ENCODE assay signal across 14 mouse cellular contexts in genomic region chr11:117865988-117866387, GRCm38 (mm10). TPM values are rescaled to one million over a fixed set of nuclear protein-coding genes. Genes with fewer than 3 reads are reported as not detected.
DNase-seq lines count a peak whose midpoint lies in the region; ATAC-seq lines count a peak whose summit lies in the region.
"Had no signal": no experiment of that assay in that cellular context is flagged by ENCODE, and none has a peak within 500 bp of the region (broad histone marks: within the 10 kb centered on the region; RNA-seq: fewer than 3 reads in every experiment).

No protein-coding gene starts in this region.

- no peak overlapping the region for H3K9ac ChIP-seq in hindbrain, embryonic 16.5 days (ENCODE audit: low read depth, low read length)
- H3K9ac ChIP-seq in midbrain, embryonic 11.5 days (ENCODE audit: low read length): peak overlapping the region; percentile 24; the same call in 1 of the 2 replicates
- H3K9ac ChIP-seq: limb, embryonic 12.5 days had no signal

- no peaks in the 10 kb centered on the region for H3K36me3 ChIP-seq in embryonic facial prominence, embryonic 10.5 days (replicated peaks)
- H3K36me3 ChIP-seq in hindbrain, embryonic 16.5 days (ENCODE audit: control insufficient read depth, insufficient read depth, low read length): no peaks in the 10 kb centered on the region
- no peaks in the 10 kb centered on the region for H3K36me3 ChIP-seq in midbrain, embryonic 11.5 days (ENCODE audit: control insufficient read depth, insufficient read depth, low read length)
- H3K36me3 ChIP-seq: limb, embryonic 12.5 days had no signal

- peaks cover 50% of the 10 kb centered on the region for H3K4me1 ChIP-seq in embryonic facial prominence, embryonic 10.5 days
- H3K4me1 ChIP-seq in hindbrain, embryonic 16.5 days (ENCODE audit: control insufficient read depth, insufficient read depth, low read depth, low read length): peaks cover 9% of the 10 kb centered on the region
- peaks cover 25% of the 10 kb centered on the region for H3K4me1 ChIP-seq in midbrain, embryonic 11.5 days (ENCODE audit: control insufficient read depth, insufficient read depth, low read length)

- peak; percentile 47 for DNase-seq in MN1 (ENCODE audit: low spot score)
- DNase-seq in embryonic facial prominence, embryonic 10.5 days (ENCODE audit: low spot score): no peak
- DNase-seq in midbrain, embryonic 11.5 days (ENCODE audit: low spot score, missing footprints): no peak
- no peak for DNase-seq in frontal cortex, postnatal 25 days (ENCODE audit: low spot score in 2 of 2)
- no peak for DNase-seq in gastrocnemius, adult 8-10 months (ENCODE audit: low spot score in 2 of 2)
- no peak for DNase-seq in testis, postnatal 14 days (ENCODE audit: low spot score)
- DNase-seq: thymus, postnatal 25 days had no signal

- 0 out of 2 replicates have a peak overlapping the region, but pooled peaks have one; percentile 0 for H3K4me3 ChIP-seq in embryonic facial prominence, embryonic 10.5 days
- H3K4me3 ChIP-seq in hindbrain, embryonic 16.5 days (ENCODE audit: low read length): no peak overlapping the region
- no peak overlapping the region for H3K4me3 ChIP-seq in midbrain, embryonic 11.5 days (ENCODE audit: low read depth, low read length)
- H3K4me3 ChIP-seq: erythroblast, embryonic 14.5 days; limb, embryonic 12.5 days had no signal

- peaks cover 52% of the 10 kb centered on the region for H3K27me3 ChIP-seq in embryonic facial prominence, embryonic 10.5 days (replicated peaks; ENCODE audit: low read depth, poor library complexity, severe bottlenecking)
- peaks cover 3% of the 10 kb centered on the region; the same call in 1 of the 2 replicates for H3K27me3 ChIP-seq in hindbrain, embryonic 16.5 days (replicated peaks; ENCODE audit: control insufficient read depth, insufficient read depth, low read length)
- H3K27me3 ChIP-seq in midbrain, embryonic 11.5 days (ENCODE audit: control insufficient read depth, insufficient read depth, low read length): peaks cover 8% of the 10 kb centered on the region

- H3K27ac ChIP-seq in embryonic facial prominence, embryonic 10.5 days (replicated peaks): peak overlapping the region; percentile 57
- no peak overlapping the region for H3K27ac ChIP-seq in hindbrain, embryonic 16.5 days (ENCODE audit: low read depth, low read length)
- peak overlapping the region; percentile 51; the same call in 1 of the 2 replicates for H3K27ac ChIP-seq in midbrain, embryonic 11.5 days (ENCODE audit: low read depth, low read length)
- H3K27ac ChIP-seq: limb, embryonic 12.5 days had no signal

- no peak overlapping the region for H3K4me2 ChIP-seq in hindbrain, embryonic 16.5 days (ENCODE audit: low read length)
- 0 out of 2 replicates have a peak overlapping the region, but pooled peaks have one; percentile 10 for H3K4me2 ChIP-seq in midbrain, embryonic 11.5 days
- H3K4me2 ChIP-seq: heart, embryonic 11.5 days; limb, embryonic 12.5 days had no signal

- ATAC-seq in hindbrain, embryonic 16.5 days: 0 out of 2 replicates have a peak, but pooled peaks have one; percentile 18
- ATAC-seq in midbrain, embryonic 11.5 days (ENCODE audit: low FRiP score): peak; percentile 30; the same call in 1 of the 2 replicates
- ATAC-seq in monocyte, adult 5-6 weeks (replicated peaks; ENCODE audit: insufficient number of reproducible peaks, low FRiP score, low TSS enrichment, poor library complexity, severe bottlenecking): no peak
- ATAC-seq: activated CD4-positive, CD25-positive, alpha-beta regulatory T cell, adult 4 months had no signal

- no peaks in the 10 kb centered on the region for H3K9me3 ChIP-seq in embryonic facial prominence, embryonic 10.5 days
- no peaks in the 10 kb centered on the region for H3K9me3 ChIP-seq in hindbrain, embryonic 16.5 days (ENCODE audit: control insufficient read depth, low read length)
- no peaks in the 10 kb centered on the region for H3K9me3 ChIP-seq in midbrain, embryonic 11.5 days (ENCODE audit: control insufficient read depth, low read length)
- H3K9me3 ChIP-seq: limb, embryonic 12.5 days had no signal

- 27% methylated on average over 6 of the region's 6 CpGs for WGBS in embryonic facial prominence, embryonic 10.5 days
- 9% methylated on average over 6 of the region's 6 CpGs for WGBS in hindbrain, embryonic 16.5 days
- WGBS in midbrain, embryonic 11.5 days: 11% methylated on average over 6 of the region's 6 CpGs

RNA-seq across cellular contexts. Expression of gene Tmem235, which starts 5.4 kb away (rescaled TPM):
- polyA plus RNA-seq in embryonic facial prominence, embryonic 10.5 days (2016; fragmentation: Nextera tagmentation; extraction: Ambion mirVana): 0.10 TPM in 1 of 2 replicates, not detected in the other
- polyA plus RNA-seq in hindbrain, embryonic 16.5 days (2015; fragmentation: Nextera tagmentation; extraction: Ambion mirVana): 0.08 TPM in 1 of 2 replicates, not detected in the other
- polyA plus RNA-seq in midbrain, embryonic 11.5 days (2014; fragmentation: Nextera tagmentation; extraction: Ambion mirVana): not detected in 2 replicates
- not detected in 3 replicates for total RNA-seq in monocyte, adult 5-6 weeks (2017)
- total RNA-seq in gastrocnemius, adult 8-10 months (2022): not detected
- polyA plus RNA-seq: activated CD4-positive, CD25-positive, alpha-beta regulatory T cell, adult 4 months; erythroblast, embryonic 14.5 days; heart, embryonic 11.5 days; limb, embryonic 12.5 days; lung, embryonic 16.5 days had no signal

RNA-seq across cellular contexts. Expression of gene Tha1, which starts 7.3 kb away (rescaled TPM):
- 2.5 and 3.1 TPM in 2 replicates for polyA plus RNA-seq in embryonic facial prominence, embryonic 10.5 days (2016; fragmentation: Nextera tagmentation; extraction: Ambion mirVana)
- 4.5 and 5.5 TPM in 2 replicates for polyA plus RNA-seq in hindbrain, embryonic 16.5 days (2015; fragmentation: Nextera tagmentation; extraction: Ambion mirVana)
- 1.7 and 2.4 TPM in 2 replicates for polyA plus RNA-seq in midbrain, embryonic 11.5 days (2014; fragmentation: Nextera tagmentation; extraction: Ambion mirVana)
- total RNA-seq in monocyte, adult 5-6 weeks (2017): 1.6 to 6.4 TPM (median 1.9 TPM) in 3 replicates
- 1 to 10 TPM; 2.7 to 3.8 (median 3.4) TPM for total RNA-seq in gastrocnemius, adult 8-10 months (2022)

RNA-seq across cellular contexts. Expression of gene Birc5, which starts 16.9 kb away (rescaled TPM):
- 405 and 416 TPM in 2 replicates for polyA plus RNA-seq in embryonic facial prominence, embryonic 10.5 days (2016; fragmentation: Nextera tagmentation; extraction: Ambion mirVana)
- polyA plus RNA-seq in hindbrain, embryonic 16.5 days (2015; fragmentation: Nextera tagmentation; extraction: Ambion mirVana): 37.9 and 42.9 TPM in 2 replicates
- 346 and 363 TPM in 2 replicates for polyA plus RNA-seq in midbrain, embryonic 11.5 days (2014; fragmentation: Nextera tagmentation; extraction: Ambion mirVana)
- 2.5 to 3.4 TPM (median 2.7 TPM) in 3 replicates for total RNA-seq in monocyte, adult 5-6 weeks (2017)
- under 1 TPM in 1 of 4 experiments, not detected in 3; 0.24 TPM for total RNA-seq in gastrocnemius, adult 8-10 months (2022)

RNA-seq across cellular contexts. Expression of gene Tk1, which starts 40.1 kb away (rescaled TPM):
- polyA plus RNA-seq in embryonic facial prominence, embryonic 10.5 days (2016; fragmentation: Nextera tagmentation; extraction: Ambion mirVana): 156 and 161 TPM in 2 replicates
- 19.6 and 21.2 TPM in 2 replicates for polyA plus RNA-seq in hindbrain, embryonic 16.5 days (2015; fragmentation: Nextera tagmentation; extraction: Ambion mirVana)
- 87.1 and 89.7 TPM in 2 replicates for polyA plus RNA-seq in midbrain, embryonic 11.5 days (2014; fragmentation: Nextera tagmentation; extraction: Ambion mirVana)
- 2.4 to 5.5 TPM (median 3.0 TPM) in 3 replicates for total RNA-seq in monocyte, adult 5-6 weeks (2017)
- total RNA-seq in gastrocnemius, adult 8-10 months (2022): 1 to 10 TPM; 2.5 to 5.4 (median 4.1) TPM

RNA-seq across cellular contexts. Expression of gene Afmid, which starts 40.3 kb away (rescaled TPM):
- polyA plus RNA-seq in embryonic facial prominence, embryonic 10.5 days (2016; fragmentation: Nextera tagmentation; extraction: Ambion mirVana): 3.5 and 4.8 TPM in 2 replicates
- polyA plus RNA-seq in hindbrain, embryonic 16.5 days (2015; fragmentation: Nextera tagmentation; extraction: Ambion mirVana): 7.0 and 8.5 TPM in 2 replicates
- polyA plus RNA-seq in midbrain, embryonic 11.5 days (2014; fragmentation: Nextera tagmentation; extraction: Ambion mirVana): 2.8 and 3.9 TPM in 2 replicates
- 6.3 to 21.1 TPM (median 12.4 TPM) in 3 replicates for total RNA-seq in monocyte, adult 5-6 weeks (2017)
- 1 to 10 TPM; 2.0 to 4.6 (median 3.4) TPM for total RNA-seq in gastrocnemius, adult 8-10 months (2022)
